Mouse (Mus musculus) urinary bladder, postnatal 10 days (tissue): Measurements from ENCODE around the gene Rmdn2.

ENCODE experiments used
- DNase-seq: peaks from one replicate; pipeline ENCODE4 v3.0.0; 2022; ENCODE audit warnings: low spot score

Gene Rmdn2

GRCm38 (mm10) chr17:79705671-79706455 lies 94.2 kb downstream of the Rmdn2 start:
- no peak for DNase-seq

GRCm38 (mm10) chr17:79708168-79708567 lies 96.5 kb downstream of the Rmdn2 start:
- DNase-seq: no peak

GRCm38 (mm10) chr17:79709718-79710117 lies 98.1 kb downstream of the Rmdn2 start:
- no peak for DNase-seq

GRCm38 (mm10) chr17:79710246-79710842 lies 98.7 kb downstream of the Rmdn2 start:
- DNase-seq: no peak

GRCm38 (mm10) chr17:79711944-79712343 lies 100.3 kb downstream of the Rmdn2 start:
- no peak for DNase-seq

- DNase-seq: no peak
Observed at GRCm38 (mm10) chr17:79712536-79712935, 100.9 kb downstream of the Rmdn2 start.

- no peak for DNase-seq
Observed at GRCm38 (mm10) chr17:79713276-79713642, 101.6 kb downstream of the Rmdn2 start.

- DNase-seq: no peak
Observed at GRCm38 (mm10) chr17:79713643-79714367, 102.1 kb downstream of the Rmdn2 start.

- DNase-seq: no peak
Observed at GRCm38 (mm10) chr17:79714368-79714895, 102.8 kb downstream of the Rmdn2 start.

GRCm38 (mm10) chr17:79714931-79715637 lies 103.4 kb downstream of the Rmdn2 start, which contains the start of gene Cyp1b1:
Cyp1b1 (minus strand) TSS chr17:79715061.
- DNase-seq: no peak

- peak; percentile 73 for DNase-seq
Observed at GRCm38 (mm10) chr17:79715649-79716143, 104.0 kb downstream of the Rmdn2 start.

- no peak for DNase-seq
Observed at GRCm38 (mm10) chr17:79720681-79721080, 109.0 kb downstream of the Rmdn2 start.

GRCm38 (mm10) chr17:79726613-79727012 lies 115.0 kb downstream of the Rmdn2 start:
- no peak for DNase-seq

GRCm38 (mm10) chr17:79728053-79728584 lies 116.5 kb downstream of the Rmdn2 start:
- DNase-seq: no peak

- DNase-seq: no peak
Observed at GRCm38 (mm10) chr17:79728585-79729503, 117.2 kb downstream of the Rmdn2 start.

GRCm38 (mm10) chr17:79730988-79731387 lies 119.3 kb downstream of the Rmdn2 start:
- no peak for DNase-seq

- DNase-seq: no peak
Observed at GRCm38 (mm10) chr17:79733039-79733438, 121.4 kb downstream of the Rmdn2 start.

GRCm38 (mm10) chr17:79737598-79737997 lies 125.9 kb downstream of the Rmdn2 start:
- DNase-seq: no peak

GRCm38 (mm10) chr17:79738847-79739498 lies 127.3 kb downstream of the Rmdn2 start:
- no peak for DNase-seq

GRCm38 (mm10) chr17:79742635-79743034 lies 131.0 kb downstream of the Rmdn2 start:
- DNase-seq: no peak
